Mouse (Mus musculus): ENCODE measurements around the gene Msi2.

The Msi2 gene

GRCm38 (mm10) chr11:88676597-88676996 is 41.7 kb downstream of the Msi2 start:
- no peak for DNase-seq (ENCODE audit: low spot score in 2 of 2)

GRCm38 (mm10) chr11:88675526-88676353 is 42.6 kb downstream of the Msi2 start:
- no peak for DNase-seq (ENCODE audit: low spot score in 2 of 2)

GRCm38 (mm10) chr11:88674075-88674474 is 44.2 kb downstream of the Msi2 start:
- no peak for DNase-seq (ENCODE audit: low spot score in 2 of 2)

- no peak for DNase-seq (ENCODE audit: low spot score in 2 of 2)
Observed at GRCm38 (mm10) chr11:88670925-88671324, 47.4 kb downstream of the Msi2 start.

- no peak for DNase-seq (ENCODE audit: low spot score in 2 of 2)
Observed at GRCm38 (mm10) chr11:88669106-88669505, 49.2 kb downstream of the Msi2 start.

- DNase-seq (ENCODE audit: low spot score in 2 of 2) = no peak
Observed at GRCm38 (mm10) chr11:88668345-88668744, 50.0 kb downstream of the Msi2 start.

GRCm38 (mm10) chr11:88665799-88666198 is 52.5 kb downstream of the Msi2 start:
- no peak for DNase-seq (ENCODE audit: low spot score in 2 of 2)

- DNase-seq (ENCODE audit: low spot score in 2 of 2) = no peak
Observed at GRCm38 (mm10) chr11:88661444-88662180, 56.7 kb downstream of the Msi2 start.

GRCm38 (mm10) chr11:88660404-88660803 is 57.9 kb downstream of the Msi2 start:
- no peak for DNase-seq (ENCODE audit: low spot score in 2 of 2)

GRCm38 (mm10) chr11:88658926-88659325 is 59.4 kb downstream of the Msi2 start:
- DNase-seq (ENCODE audit: low spot score in 2 of 2) = no peak

GRCm38 (mm10) chr11:88655786-88656185 is 62.5 kb downstream of the Msi2 start:
- no peak for DNase-seq (ENCODE audit: low spot score in 2 of 2)

- no peak for DNase-seq (ENCODE audit: low spot score in 2 of 2)
Observed at GRCm38 (mm10) chr11:88655214-88655566, 63.1 kb downstream of the Msi2 start.

GRCm38 (mm10) chr11:88654391-88655213 is 63.7 kb downstream of the Msi2 start:
- DNase-seq (ENCODE audit: low spot score in 2 of 2) = no peak

GRCm38 (mm10) chr11:88650275-88650674 is 68.0 kb downstream of the Msi2 start:
- no peak for DNase-seq (ENCODE audit: low spot score in 2 of 2)

- no peak for DNase-seq (ENCODE audit: low spot score in 2 of 2)
Observed at GRCm38 (mm10) chr11:88649009-88649408, 69.3 kb downstream of the Msi2 start.

GRCm38 (mm10) chr11:88648407-88648806 is 69.9 kb downstream of the Msi2 start:
- DNase-seq (ENCODE audit: low spot score in 2 of 2) = no peak

GRCm38 (mm10) chr11:88646493-88646892 is 71.8 kb downstream of the Msi2 start:
- DNase-seq (ENCODE audit: low spot score in 2 of 2) = no peak

GRCm38 (mm10) chr11:88645821-88646220 is 72.5 kb downstream of the Msi2 start:
- DNase-seq (ENCODE audit: low spot score in 2 of 2) = no peak

GRCm38 (mm10) chr11:88644719-88645118 is 73.6 kb downstream of the Msi2 start:
- DNase-seq (ENCODE audit: low spot score in 2 of 2) = no peak

GRCm38 (mm10) chr11:88639862-88640261 is 78.5 kb downstream of the Msi2 start:
- no peak for DNase-seq (ENCODE audit: low spot score in 2 of 2)

- no peak for DNase-seq (ENCODE audit: low spot score in 2 of 2)
Observed at GRCm38 (mm10) chr11:88638936-88639542, 79.3 kb downstream of the Msi2 start.

- DNase-seq (ENCODE audit: low spot score in 2 of 2) = no peak
Observed at GRCm38 (mm10) chr11:88638254-88638653, 80.1 kb downstream of the Msi2 start.

All from spleen, postnatal 4 days (tissue).